Mouse (Mus musculus) adrenal gland, adult (tissue): ENCODE results near the gene Plscr2.
"Not testable (repeated sequence)": the region's sequence is repeated elsewhere in the genome, so short reads cannot be mapped to it uniquely, and the experiment has no call there.

Source experiments
- DNase-seq, 2 experiments: peaks; one replicate each; pipeline ENCODE4 v3.0.0; 2022 to 2023; ENCODE audit warnings: low spot score in 1 of 2; ENCODE audit not compliant: inconsistent age in 2 of 2

The Plscr2 gene

GRCm38 (mm10) chr9:92273271-92273670, 2.1 kb upstream of the Plscr2 start:
- no peak for DNase-seq

- peak in 1 of 2 experiments; percentile 37 for DNase-seq
Observed at GRCm38 (mm10) chr9:92273956-92274762, 1.2 kb upstream of the Plscr2 start.

- DNase-seq, result peak in 1 of 2 experiments; percentile 35
Observed at GRCm38 (mm10) chr9:92276360-92276759, 958 bp downstream of the Plscr2 start.

- no peak for DNase-seq
Observed at GRCm38 (mm10) chr9:92280048-92280447, 4.6 kb downstream of the Plscr2 start.

GRCm38 (mm10) chr9:92282563-92283171, 7.3 kb downstream of the Plscr2 start:
- no peak for DNase-seq

GRCm38 (mm10) chr9:92289675-92290074, 14.3 kb downstream of the Plscr2 start:
- no peak for DNase-seq

- peak in 1 of 2 experiments; percentile 18 for DNase-seq
Observed at GRCm38 (mm10) chr9:92292169-92292568, 16.8 kb downstream of the Plscr2 start.

- no peak for DNase-seq
Observed at GRCm38 (mm10) chr9:92292922-92293321, 17.5 kb downstream of the Plscr2 start.

GRCm38 (mm10) chr9:92293560-92294548, 18.5 kb downstream of the Plscr2 start:
- no peak for DNase-seq

GRCm38 (mm10) chr9:92298288-92298687, 22.9 kb downstream of the Plscr2 start:
- DNase-seq, result no peak

- DNase-seq, result no peak
Observed at GRCm38 (mm10) chr9:92301213-92301612, 25.8 kb downstream of the Plscr2 start.

GRCm38 (mm10) chr9:92305075-92305474, 29.7 kb downstream of the Plscr2 start:
- DNase-seq, result no peak

GRCm38 (mm10) chr9:92305620-92306220, 30.3 kb downstream of the Plscr2 start:
- no peak for DNase-seq

- no peak for DNase-seq
Observed at GRCm38 (mm10) chr9:92309077-92309476, 33.7 kb downstream of the Plscr2 start, which contains the start of gene 1700057G04Rik. Gene 1700057G04Rik, plus strand, starts transcription at chr9:92309377.

GRCm38 (mm10) chr9:92316791-92317190, 41.4 kb downstream of the Plscr2 start:
- no peak for DNase-seq

GRCm38 (mm10) chr9:92325936-92326335, 50.5 kb downstream of the Plscr2 start:
- DNase-seq, result not testable (repeated sequence)

GRCm38 (mm10) chr9:92326813-92327212, 51.4 kb downstream of the Plscr2 start:
- DNase-seq, result no peak

- no peak for DNase-seq
Observed at GRCm38 (mm10) chr9:92331383-92331782, 56.0 kb downstream of the Plscr2 start.

- no peak for DNase-seq
Observed at GRCm38 (mm10) chr9:92334845-92335244, 59.4 kb downstream of the Plscr2 start.

- no peak for DNase-seq
Observed at GRCm38 (mm10) chr9:92335277-92335818, 59.9 kb downstream of the Plscr2 start.
